Mouse (Mus musculus) retina, postnatal 7 days (tissue): ENCODE measurements around the gene Chst15.

Experiments
- DNase-seq: peaks from one replicate; pipeline ENCODE4 v3.0.0-alpha.2; 2012; ENCODE audit warnings: low read depth, low spot score

Chst15 gene

DNA sequence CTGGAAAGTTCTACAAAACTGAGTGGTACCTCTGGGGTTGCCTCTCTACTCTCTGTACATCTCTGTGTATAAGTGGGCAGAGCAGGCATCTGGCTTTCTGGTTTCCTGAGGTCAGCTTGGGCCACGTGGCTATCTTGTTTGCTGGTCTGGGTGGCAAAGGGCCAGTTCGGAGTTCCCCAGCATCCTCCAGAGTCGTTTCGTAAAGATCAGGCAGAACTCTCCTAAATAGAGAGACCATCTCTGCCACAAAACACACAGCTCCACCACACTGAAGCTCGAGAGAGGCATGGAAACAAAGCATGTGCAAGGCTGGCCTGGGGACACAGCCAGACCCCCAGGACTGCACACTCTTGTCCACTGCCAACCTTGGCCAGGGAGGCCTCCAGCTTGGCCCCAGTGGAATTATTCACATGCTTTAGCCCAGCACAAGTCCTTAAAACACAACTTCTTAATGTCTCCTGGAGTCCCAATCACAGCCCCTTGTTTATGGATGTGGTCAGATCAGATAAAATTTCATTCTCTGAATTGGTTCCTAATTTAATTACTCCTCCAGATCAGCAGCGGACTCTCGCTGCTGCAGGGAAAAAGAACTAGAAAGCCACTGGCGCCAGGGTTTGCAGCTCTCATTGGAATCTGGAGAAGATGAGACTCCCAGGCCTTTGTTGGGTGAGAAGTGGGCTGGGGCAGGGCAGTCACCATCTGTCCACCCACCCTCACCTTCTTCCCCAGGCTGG is 14.4 kb downstream of the Chst15 start:
- no peak for DNase-seq

- no peak for DNase-seq
Observed at GRCm38 (mm10) chr7:132299661-132300210, 17.3 kb downstream of the Chst15 start.

DNA sequence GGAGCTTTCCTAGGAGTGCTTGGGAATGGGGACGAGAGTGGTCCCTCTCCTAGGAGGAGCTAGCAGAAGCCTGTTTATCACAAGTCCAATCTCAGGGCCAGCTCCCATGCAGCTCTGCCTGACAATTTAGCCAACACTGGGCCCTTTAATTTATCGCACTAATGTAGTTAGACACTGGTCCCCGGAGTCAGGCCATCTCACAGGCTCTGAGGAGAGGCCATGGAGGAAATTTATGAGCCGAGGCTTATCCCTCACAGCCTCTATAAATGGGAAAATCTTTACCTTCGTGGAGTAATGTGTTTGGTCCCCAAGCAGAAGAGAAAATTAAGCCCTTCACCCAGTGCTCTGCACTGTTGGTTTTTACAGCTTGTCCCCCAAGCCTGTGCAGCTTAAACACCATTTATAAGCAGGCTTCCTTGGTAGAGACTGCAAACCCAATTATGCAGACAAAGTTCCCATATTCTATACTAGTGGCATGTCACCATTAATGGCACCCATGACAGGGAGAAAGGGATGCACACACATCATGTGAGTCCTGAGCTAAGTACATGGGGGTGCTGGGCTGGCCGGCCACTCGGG is 18.5 kb downstream of the Chst15 start:
- no peak for DNase-seq

DNA sequence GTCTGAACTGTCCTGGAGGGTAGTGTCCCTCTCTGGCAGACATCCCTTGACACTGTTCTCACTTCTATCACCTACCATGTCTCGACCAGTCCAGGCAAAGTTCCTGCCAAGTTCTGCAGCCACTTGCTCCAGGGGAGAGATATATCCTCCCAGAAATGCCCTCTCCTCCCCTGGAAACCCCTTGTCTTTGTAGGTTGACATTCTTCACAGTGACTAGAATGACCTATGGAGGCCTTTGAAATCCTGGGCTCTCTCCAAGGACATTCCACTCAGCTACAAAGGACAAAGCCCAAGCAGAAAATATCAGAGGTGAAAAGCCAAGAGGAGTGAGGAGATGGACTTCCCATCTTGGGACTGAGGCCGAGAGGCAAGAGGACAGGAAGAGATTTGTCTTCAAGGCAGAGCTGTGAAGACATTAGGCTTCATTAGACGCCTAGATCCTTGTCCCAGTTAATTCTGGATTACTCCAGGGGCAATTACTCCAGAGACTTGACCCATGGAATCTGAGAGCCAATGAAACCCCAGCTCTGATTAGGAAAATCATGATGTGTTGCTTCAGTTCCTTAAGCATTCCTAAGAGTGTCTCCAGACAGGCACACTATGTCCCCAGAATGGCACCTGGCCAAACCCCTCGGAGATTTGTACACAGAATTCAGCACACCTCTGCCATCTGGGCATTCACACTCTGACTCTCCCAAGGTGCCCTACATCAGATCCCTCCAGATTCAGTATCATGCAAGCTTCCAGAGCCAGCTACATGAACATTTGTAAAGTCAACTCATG is 20.2 kb downstream of the Chst15 start:
- DNase-seq, result no peak

DNA sequence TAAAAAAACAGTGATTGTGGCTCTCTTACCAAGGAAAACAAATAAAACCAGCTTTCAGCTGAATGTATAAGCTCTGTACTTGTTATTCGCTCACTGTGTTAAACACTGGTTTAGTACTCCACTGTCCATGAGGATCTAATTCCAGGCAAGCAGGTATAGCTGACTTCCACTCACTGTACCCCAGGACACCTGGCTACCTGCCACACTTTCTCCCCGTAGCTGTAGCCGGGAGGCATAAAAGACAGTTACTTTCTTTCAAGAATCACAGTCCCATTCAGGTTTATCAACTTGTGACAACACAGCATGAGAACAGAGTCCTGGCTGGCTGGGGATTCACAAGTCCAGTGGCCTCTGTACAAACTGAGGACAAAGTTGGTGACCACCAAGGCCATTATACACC is 20.9 kb downstream of the Chst15 start:
- no peak for DNase-seq

GRCm38 (mm10) chr7:132287340-132287664 is 29.7 kb downstream of the Chst15 start:
- DNase-seq, result no peak

DNA sequence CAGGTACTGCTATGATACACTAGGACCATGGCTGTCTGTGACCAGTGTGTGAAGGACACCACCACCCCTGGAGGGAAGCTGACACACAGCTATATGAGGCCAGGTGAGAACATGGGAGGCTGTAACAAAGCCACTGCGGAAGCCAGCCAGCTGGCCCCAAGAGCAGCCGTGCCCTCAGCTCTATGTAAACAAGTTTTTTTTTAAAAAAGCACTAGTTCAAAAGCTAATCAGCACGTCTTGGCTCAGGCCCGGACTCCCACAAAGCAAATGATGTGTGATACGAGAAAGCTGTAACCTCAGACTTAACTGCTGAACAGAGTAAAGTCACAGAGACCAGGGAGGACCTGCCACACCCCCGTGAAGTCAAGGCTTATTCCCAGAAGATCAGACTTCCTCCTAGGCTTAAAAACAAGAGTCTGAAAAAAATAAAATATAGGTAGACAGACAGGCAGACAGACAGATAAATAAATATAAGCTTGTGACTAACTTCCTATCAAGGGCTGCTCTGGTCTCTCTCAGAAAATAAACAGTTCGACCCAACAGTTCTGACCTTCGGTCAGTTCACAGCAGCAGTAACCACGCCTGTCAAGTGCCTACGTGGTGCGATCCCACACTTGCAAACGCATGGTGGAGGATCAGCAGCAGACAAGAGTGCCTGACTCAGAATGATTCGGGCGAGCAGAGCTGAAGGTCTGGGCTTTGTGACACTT is 30.2 kb downstream of the Chst15 start:
- no peak for DNase-seq

DNA sequence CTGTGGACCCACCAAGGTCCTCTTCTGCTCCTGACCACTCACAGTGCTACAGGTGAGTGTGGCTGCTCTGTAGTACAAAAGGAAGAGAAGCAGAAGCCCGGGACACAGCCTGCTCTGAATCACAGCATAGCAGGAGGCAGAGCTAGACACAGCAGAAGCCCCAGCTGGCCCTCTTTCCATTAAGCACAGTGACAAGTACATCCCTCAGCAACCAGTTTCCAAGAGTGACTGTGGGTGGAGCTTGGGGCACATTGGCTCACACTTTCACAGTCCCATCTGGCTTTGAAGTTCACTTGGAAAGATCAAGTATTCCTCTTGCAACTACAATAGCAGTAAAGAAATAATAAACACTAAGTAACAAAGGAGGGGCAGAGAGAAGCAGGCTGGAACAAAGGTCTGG is 32.2 kb downstream of the Chst15 start:
- DNase-seq, result no peak

DNA sequence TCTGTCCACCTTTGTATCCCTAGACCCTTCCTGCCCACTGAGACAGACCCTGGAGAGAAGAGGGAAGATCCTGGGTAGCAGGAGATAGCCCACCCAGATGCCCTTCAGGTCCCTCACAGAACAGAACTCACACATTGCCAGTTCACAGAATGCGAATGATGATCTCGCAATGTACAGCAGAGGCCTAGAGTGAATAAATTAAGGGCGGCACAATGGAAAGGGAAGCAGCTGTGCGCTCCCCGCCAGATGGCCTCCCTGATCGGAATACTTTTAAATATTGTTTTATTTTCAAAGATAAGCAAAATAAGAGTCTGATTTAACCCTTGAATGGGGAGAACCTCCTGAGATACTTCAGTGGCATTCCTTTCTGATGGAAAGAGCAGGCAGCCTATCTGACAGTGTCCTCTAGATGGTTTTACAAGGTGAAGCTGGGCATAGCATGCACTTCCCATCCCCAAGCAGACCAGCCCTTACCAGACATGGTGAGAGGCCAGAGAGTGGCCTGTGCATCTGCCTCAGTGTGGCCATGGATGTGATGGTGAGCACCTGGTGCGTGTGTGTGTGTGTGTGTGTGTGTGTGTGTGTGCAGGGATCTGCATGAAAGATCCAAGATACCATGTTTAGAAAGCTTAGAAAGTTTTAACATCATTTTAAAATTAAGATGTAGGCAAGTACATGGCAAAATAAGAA is 32.8 kb downstream of the Chst15 start:
- DNase-seq, result no peak

- no peak for DNase-seq
Observed at GRCm38 (mm10) chr7:132282576-132282975, 34.5 kb downstream of the Chst15 start.

DNA sequence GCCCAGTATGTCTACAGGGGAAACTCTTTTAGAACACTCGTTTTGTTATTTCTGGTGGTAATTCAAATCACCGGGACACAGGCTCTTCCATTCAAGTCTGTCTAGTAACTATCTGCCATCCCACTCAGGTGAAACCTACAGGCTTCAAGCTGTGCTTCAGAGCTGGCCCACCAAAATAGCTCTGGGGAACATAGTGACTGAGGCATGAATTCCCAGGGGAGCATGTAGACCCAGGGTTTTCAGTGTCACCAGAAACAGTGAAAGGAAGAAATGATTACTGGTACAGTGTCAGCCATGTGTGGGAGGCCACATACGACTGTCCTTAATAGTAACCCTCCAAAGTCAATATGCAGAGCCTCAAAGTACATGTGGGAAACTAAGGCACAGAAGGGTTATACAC is 34.9 kb downstream of the Chst15 start:
- no peak for DNase-seq

DNA sequence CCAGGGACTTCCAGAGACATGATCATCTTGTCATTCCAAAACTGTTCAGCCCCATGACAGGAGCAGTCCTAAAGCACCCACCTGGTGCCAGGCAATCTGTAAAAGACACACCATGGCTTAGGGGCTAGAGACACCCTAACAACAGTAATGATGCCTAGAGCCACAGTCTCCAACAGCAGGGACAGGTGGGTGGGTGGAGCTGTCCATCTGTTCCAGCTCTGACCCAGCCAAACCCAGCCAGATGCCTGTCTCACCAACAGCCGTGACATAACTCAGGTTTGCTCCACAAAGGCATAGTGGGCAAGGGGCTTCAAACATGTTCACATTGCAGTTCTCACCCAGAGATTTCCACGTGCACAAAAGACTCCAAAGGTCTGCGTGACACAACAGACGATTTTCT is 35.3 kb downstream of the Chst15 start:
- no peak for DNase-seq

- no peak for DNase-seq
Observed at GRCm38 (mm10) chr7:132278658-132279057, 38.4 kb downstream of the Chst15 start.

GRCm38 (mm10) chr7:132276287-132276686 is 40.7 kb downstream of the Chst15 start:
- DNase-seq, result no peak

DNA sequence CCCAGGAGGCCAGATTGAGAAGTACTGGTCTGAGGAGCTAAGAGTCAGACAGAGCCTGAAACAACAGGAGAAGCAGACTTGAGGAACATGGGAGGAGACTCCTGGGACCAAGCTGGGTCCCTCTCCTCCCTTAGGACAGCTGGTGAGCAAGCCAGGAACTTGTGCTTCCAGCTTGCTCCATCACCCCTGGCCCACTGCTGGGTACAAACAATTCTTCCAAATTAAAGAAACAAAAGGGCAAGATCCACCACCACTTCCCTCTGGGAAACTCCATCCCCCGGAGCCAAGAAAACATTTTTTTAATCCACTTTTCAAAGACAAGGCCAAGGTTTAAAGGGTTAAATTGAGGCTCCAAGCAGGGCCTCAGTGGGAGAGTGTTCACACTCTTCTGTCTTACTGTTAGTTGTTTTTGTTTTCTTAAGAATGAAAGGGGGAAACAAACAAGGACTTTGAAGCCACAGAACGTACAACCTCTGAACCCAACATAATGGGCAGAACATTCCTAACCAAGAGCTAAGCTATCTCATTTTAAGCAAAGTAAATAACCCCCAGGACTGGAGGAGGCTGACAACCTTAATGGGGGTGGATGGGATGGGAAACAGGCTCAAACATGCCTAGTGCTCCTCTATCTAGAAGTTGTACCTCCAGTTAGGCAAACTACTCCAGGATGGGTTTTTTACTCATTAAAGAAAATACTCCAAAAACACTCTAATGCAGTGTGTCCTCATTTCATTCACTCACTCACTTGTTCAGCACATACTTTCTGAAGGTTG is 43.1 kb downstream of the Chst15 start:
- DNase-seq, result no peak

GRCm38 (mm10) chr7:132272984-132273383 is 44.0 kb downstream of the Chst15 start:
- no peak for DNase-seq

DNA sequence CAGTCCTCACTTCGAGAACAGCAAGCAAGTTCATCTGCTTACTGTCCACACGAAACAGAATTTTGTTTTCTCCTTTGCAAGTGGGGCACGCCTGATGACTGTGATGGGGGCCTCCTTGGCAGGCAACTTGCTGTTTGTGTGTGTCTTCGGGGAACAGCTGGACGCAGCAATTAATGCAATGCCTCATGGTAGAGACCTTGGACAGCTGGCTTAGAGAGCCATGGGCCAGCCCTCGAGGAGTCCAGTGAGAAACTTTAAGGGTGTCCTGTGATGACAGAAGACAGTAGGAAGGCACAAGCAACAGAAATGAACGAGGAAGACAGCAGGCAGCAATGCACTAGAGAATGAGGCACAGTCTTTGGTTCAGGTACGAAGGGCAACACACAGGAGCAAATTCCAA is 46.7 kb downstream of the Chst15 start:
- no peak for DNase-seq

DNA sequence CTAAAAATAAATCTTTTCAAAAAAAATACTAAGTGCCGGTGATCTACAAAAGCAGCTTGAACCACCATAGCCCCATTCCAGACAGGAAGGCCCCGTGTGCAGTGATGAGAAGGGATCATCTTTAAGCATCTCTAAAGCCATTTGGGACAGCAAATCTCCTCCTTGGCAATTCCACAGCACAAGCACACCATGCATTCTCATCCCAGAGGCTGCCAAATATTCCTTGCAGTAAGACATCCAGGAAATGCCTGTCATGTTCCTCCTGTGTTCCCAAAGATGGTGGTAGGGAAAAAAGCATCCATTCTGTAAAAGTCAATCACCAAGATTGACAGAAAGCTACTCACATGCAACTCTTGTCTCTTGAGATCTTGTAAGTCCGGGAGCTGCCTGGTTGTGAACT is 47.4 kb downstream of the Chst15 start:
- no peak for DNase-seq

- no peak for DNase-seq
Observed at GRCm38 (mm10) chr7:132267721-132268498, 49.1 kb downstream of the Chst15 start.

DNA sequence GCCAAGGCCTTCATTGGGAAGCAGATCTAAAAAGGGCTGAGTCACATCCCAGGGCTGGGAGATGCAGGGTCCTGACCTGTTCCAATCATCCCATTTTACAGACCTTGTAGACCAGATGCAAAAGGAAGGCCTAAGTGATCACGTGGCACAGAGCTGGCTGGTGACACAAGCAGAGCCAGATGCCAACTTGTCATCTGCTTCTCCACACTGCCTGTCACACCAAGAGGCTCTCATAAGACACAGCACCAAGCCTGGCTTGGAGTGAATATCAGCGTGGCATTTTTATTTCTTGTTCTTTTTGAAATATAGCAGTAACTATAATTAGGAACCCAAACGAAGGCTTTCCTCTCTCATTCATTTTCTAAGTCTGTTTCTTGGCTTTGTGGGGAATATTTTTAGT is 52.3 kb downstream of the Chst15 start:
- no peak for DNase-seq
